Mouse (Mus musculus) activated CD4-positive, CD25-positive, alpha-beta regulatory T cell, adult 9 weeks (primary cell): Measurements from ENCODE around the gene Gabarapl1. TPM values are rescaled to one million over a fixed set of nuclear protein-coding genes. Genes with fewer than 3 reads are reported as not detected.

ENCODE experiments used
- polyA plus RNA-seq: library from polyadenylated mRNA; unstranded; fragments of 100-300 nt; shearing (Covaris generic); gene quantifications from one replicate; pipeline ENCODE4 v1.2.1, GENCODE M21; 2017

The Gabarapl1 gene
- polyA plus RNA-seq = 29.6 TPM

GRCm38 (mm10) chr6:129532942-129533860 is at the start of gene Gabarapl1:
TSS of gene Gabarapl1 (plus strand) at chr6:129533160.

GRCm38 (mm10) chr6:129507024-129507423 is 25.9 kb upstream of the Gabarapl1 start, which contains the start of gene Olr1:
TSS of gene Olr1 (minus strand) at chr6:129507165.

GRCm38 (mm10) chr6:129512367-129512766 is 20.6 kb upstream of the Gabarapl1 start, which contains the start of gene Tmem52b:
TSS of gene Tmem52b (plus strand) at chr6:129512555.

GRCm38 (mm10) chr6:129577605-129578004 is 44.6 kb downstream of the Gabarapl1 start, which contains the start of gene Klre1:
TSS of gene Klre1 (plus strand) at chr6:129577905.

GRCm38 (mm10) chr6:129591508-129591907 is 58.5 kb downstream of the Gabarapl1 start, which contains the start of gene Klrd1:
TSS of gene Klrd1 (plus strand) at chr6:129591782.

Other genes with a start within 250 kb of the Gabarapl1 start
- gene 4922502D21Rik, start 201.4 kb upstream of the Gabarapl1 start, polyA plus RNA-seq = not detected
- 0.99 TPM for gene Clec12a, start 190.5 kb upstream of the Gabarapl1 start, polyA plus RNA-seq
- gene Clec12b, start 147.3 kb upstream of the Gabarapl1 start, polyA plus RNA-seq = not detected
- 0.81 TPM for gene Clec1b, start 135.9 kb upstream of the Gabarapl1 start, polyA plus RNA-seq
- not detected for gene Clec9a, start 124.3 kb upstream of the Gabarapl1 start, polyA plus RNA-seq
- gene Clec1a, start 81.2 kb upstream of the Gabarapl1 start, polyA plus RNA-seq = not detected
- gene Olr1, start 26.0 kb upstream of the Gabarapl1 start, polyA plus RNA-seq = not detected
- gene Tmem52b, start 20.6 kb upstream of the Gabarapl1 start, polyA plus RNA-seq = not detected
- not detected for gene Klre1, start 44.7 kb downstream of the Gabarapl1 start, polyA plus RNA-seq
- gene Klrd1, start 58.6 kb downstream of the Gabarapl1 start, polyA plus RNA-seq = 1.5 TPM
- gene Klrk1, start 90.7 kb downstream of the Gabarapl1 start, polyA plus RNA-seq = 1.5 TPM
- not detected for gene Klrc3, start 110.2 kb downstream of the Gabarapl1 start, polyA plus RNA-seq
- gene Klrc2, start 127.5 kb downstream of the Gabarapl1 start, polyA plus RNA-seq = 0.15 TPM
- 1.8 TPM for gene Klrc1, start 145.8 kb downstream of the Gabarapl1 start, polyA plus RNA-seq
- gene Klri1, start 184.0 kb downstream of the Gabarapl1 start, polyA plus RNA-seq = not detected
- not detected for gene Klri2, start 207.3 kb downstream of the Gabarapl1 start, polyA plus RNA-seq